Mouse (Mus musculus): ENCODE measurements around the gene Hps5.

GRCm38 (mm10) chr7:46793871-46794270 is 2.0 kb downstream of the Hps5 start:
- no peak for TF ChIP-seq KAT2A (IDR thresholded peaks at IDR 0.05; ENCODE audit: insufficient replicate concordance, low read length)
- TF ChIP-seq CTCF (conservative IDR thresholded peaks at IDR 0.05 in 1 of 2, IDR thresholded peaks at IDR 0.05 in 1 of 2; ENCODE audit: low read depth in 2 of 2, low read length in 2 of 2): no peak
- TF ChIP-seq POLR2A (IDR thresholded peaks at IDR 0.05; ENCODE audit: low read depth, low read length): no peak
- no peak for TF ChIP-seq NELFE (IDR thresholded peaks at IDR 0.05; ENCODE audit: low read depth, low read length)
- no peak for TF ChIP-seq TBP (conservative IDR thresholded peaks at IDR 0.05; ENCODE audit: low read depth, low read length)
- TF ChIP-seq ETS1 (conservative IDR thresholded peaks at IDR 0.05; ENCODE audit: low read depth, low read length): no peak
- TF ChIP-seq ZNF384 (IDR thresholded peaks at IDR 0.05; ENCODE audit: low read depth, low read length): no peak
- no peak for TF ChIP-seq ZC3H11A (IDR thresholded peaks at IDR 0.05; ENCODE audit: low read depth, low read length)
- TF ChIP-seq USF2 (conservative IDR thresholded peaks at IDR 0.05; ENCODE audit: low read depth, low read length): no peak
- TF ChIP-seq IRF4 (IDR thresholded peaks at IDR 0.05; ENCODE audit: low read depth, low read length): no peak
- TF ChIP-seq GABPA (IDR thresholded peaks at IDR 0.05; ENCODE audit: insufficient replicate concordance, low read depth, low read length): no peak
- no peak for TF ChIP-seq MAFK (IDR thresholded peaks at IDR 0.05; ENCODE audit: insufficient replicate concordance, low read length)
